Mouse (Mus musculus) megakaryocyte, embryonic 14.5 days (primary cell): ENCODE data around the gene Dnaja2.

Experiments used
- FLI1 ChIP-seq: IDR thresholded peaks from 2 replicates; pipeline ENCODE4 v1.6.1; 2012; ENCODE audit warnings: low read length, inconsistent platforms, mixed read lengths
- GATA1 ChIP-seq: IDR thresholded peaks from 3 replicates; pipeline ENCODE4 v1.6.1; 2012; ENCODE audit warnings: mixed read lengths, low read length, inconsistent platforms, borderline replicate concordance

- TF ChIP-seq GATA1 (no peak), FLI1 (no peak)
Observed at GRCm38 (mm10) chr8:85517336-85517735, 37.8 kb downstream of the Dnaja2 start.
